Mouse (Mus musculus): ENCODE measurements around the gene Trpm8. TPM values are rescaled to one million over a fixed set of nuclear protein-coding genes. Genes with fewer than 3 reads are reported as not detected.
A peak's percentile ranks its signal among the peaks of the same experiment; 100 is the strongest.

The Trpm8 gene
- total RNA-seq, 1 experiment from 2014 or later, result not detected

- no peak for DNase-seq
These were observed 29.8 kb upstream of the Trpm8 start for GRCm38 (mm10) chr1:88247660-88248059.

DNA sequence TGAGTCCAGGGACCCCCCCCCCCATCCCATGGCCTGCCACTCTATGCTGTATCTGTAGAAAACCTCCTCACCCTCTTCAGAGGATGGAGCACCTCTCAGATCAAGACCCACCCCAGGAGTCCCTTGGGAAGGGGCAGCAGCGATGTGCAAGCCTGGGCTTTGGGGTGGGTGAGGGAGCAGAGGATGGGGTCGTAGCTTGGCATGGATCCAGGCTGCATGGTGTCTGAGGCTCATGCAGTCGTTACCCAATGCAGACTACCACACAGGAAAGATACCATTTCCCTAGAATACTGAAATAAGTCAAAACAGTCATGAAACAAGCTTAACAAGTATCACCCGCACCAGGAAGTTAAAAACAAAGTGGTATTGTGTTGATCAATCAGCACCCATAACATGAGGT lies 28.8 kb upstream of the Trpm8 start:
- DNase-seq, result no peak

- no peak for DNase-seq
These were observed 27.9 kb upstream of the Trpm8 start for GRCm38 (mm10) chr1:88249596-88249995.

DNA sequence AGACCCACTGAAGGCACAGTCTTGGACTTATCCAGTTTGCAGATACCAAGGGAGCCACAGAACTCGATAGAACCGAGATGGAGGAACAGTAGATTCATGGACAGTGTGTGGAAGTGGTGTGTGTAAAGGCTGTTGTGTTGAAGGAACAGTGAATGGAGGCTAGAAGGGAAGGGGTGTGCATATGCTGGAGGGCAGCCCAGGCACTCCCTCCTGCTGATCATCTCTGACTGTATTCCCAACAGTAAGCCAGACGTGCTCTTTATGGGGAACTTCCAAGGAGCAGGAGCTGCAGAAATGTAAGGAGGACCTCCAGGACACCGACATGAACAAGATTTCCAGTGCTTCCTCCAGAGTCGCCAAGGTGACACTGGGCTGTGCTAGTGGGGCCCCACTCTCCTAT lies 27.4 kb upstream of the Trpm8 start:
- no peak for DNase-seq

GRCm38 (mm10) chr1:88253106-88253505 lies 24.4 kb upstream of the Trpm8 start:
- DNase-seq, result no peak

DNA sequence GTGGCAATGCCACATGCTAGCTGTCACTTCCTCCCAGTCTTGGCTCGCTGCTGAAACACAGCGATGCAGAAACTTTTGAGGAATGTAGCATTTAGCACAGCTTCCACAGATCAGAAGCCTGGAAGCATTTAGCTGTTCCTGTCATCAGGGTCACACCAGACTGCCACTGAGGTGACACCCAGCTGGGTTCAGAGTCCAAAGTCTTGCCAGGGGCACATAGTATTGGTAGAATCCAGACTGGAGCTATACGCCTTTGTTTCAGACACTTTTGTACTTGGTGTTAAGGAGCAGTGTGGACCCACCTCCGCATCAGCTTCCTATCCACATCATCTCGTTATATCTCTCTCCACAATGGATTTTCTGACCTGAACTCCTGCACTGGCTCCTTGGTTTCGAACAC lies 23.9 kb upstream of the Trpm8 start:
- DNase-seq, result no peak

GRCm38 (mm10) chr1:88254793-88255465 lies 22.5 kb upstream of the Trpm8 start:
- no peak for DNase-seq

GRCm38 (mm10) chr1:88255466-88255857 lies 22.0 kb upstream of the Trpm8 start:
- no peak for DNase-seq

DNA sequence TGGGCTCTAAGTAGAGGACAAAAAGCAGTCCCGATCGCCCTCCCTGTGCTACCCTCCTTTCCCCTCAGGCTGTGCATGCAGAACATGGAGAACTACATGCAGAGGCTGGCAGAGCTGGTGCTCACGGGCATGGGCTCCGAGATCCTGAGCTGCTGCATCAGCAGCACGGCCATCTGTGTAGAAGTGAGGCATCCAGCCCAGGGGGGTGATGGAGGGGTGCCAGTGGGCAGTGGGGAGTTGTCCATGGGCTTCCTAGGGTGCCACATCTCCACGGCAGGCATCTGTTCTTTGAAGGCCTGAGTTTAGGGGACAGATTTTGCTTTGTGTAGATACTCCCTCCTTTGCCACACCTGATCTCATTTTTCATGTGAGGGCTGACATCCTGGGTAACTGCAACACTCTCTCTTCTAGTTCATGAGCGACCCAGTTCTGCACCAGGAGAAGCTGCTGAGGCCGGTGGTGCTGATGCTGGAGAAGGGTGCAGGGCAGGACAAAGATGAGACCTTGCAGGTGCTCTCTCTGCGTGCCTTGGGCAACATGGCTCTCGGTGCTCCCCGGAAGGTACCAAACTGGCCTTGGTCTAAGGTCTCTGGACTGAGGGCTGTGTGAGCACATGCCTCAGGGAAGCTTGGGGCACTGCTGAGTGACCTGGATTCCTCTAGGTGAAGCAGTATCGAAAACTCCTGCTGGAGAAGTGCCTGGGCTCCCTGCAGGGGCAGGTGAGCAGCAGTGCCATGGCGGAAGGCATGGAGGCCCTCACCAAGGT lies 21.3 kb upstream of the Trpm8 start:
- no peak for DNase-seq

- no peak for DNase-seq
These were observed 20.4 kb upstream of the Trpm8 start for GRCm38 (mm10) chr1:88256886-88257663.

- no peak for DNase-seq
These were observed 19.8 kb upstream of the Trpm8 start for GRCm38 (mm10) chr1:88257681-88258080.

DNA sequence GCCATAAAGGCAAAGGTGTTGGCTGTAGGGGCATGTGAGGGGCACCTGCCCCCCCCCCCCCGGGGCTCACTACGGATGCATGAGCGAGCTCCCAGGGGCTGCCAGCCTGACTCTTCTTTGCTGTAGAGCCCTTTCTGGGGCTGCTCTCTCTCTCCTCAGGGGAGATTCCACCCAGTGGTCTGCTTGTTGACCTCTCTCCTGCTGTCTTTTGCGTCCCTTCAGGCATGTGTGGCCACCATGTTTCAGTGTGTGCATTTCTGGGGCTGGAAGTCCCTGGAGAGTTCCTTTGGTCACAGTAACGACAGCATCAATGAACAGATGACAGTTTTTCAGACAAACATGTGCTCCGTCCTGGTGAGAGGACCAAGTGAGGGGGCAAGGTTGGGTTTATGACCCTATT lies 19.1 kb upstream of the Trpm8 start:
- DNase-seq, result no peak

- no peak for DNase-seq
These were observed 18.4 kb upstream of the Trpm8 start for GRCm38 (mm10) chr1:88258881-88259642.

GRCm38 (mm10) chr1:88259643-88260024 lies 17.8 kb upstream of the Trpm8 start:
- no peak for DNase-seq

DNA sequence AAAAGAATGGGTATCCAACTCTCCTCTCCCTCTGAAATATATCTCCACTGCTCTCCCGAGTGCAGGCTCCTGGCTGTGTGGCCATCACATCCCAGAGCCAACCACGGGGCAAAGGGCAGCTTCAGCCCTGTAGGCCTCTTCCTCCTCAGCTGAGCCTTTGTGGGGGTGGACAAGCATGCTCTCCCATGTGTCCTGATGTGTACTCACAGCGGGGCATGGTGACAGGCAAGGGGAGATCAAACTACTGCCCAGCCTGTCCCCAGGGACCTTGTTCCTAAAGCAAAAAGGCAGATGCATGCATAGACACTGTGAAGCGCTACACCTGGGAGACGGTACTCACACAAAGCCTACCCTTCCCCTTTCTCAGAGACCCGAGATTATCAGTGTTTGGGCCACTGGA lies 17.3 kb upstream of the Trpm8 start:
- DNase-seq, result no peak

DNA sequence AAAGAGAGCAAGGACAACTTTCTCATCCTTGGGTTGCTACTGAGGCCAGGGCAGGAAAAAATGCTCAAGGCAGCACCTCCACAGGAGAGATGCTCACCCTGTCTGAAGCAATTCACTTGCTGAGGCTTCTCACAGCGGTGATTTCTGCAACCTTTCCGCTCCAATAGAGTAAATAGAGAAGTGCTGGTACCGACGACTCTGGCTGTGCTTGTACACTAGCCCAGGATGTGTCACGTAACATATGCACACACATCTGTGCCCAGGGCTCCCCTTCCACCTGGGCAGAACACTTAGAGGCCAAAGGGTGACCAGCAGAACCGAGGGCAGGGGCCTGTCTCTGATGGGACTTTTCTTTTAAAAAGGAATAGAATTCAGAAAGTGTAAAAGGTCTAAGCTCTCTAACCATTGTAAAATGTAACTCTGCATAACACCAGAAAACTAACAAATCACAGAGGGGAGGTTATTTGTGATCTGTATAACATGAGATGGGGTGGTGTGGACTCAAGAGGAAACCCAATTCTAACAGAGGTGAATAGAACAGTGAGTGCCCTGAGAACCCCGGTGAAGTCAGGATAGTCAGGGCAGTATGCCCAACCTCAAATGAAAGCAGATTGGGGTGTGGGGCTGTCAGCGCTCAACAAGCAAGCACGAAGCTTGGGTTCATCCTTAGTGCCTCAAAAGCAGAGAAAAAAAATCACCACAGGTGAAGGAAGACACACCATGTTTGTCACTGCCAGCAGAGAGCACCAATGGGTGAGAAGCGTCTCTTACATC lies 16.7 kb upstream of the Trpm8 start:
- no peak for DNase-seq

DNA sequence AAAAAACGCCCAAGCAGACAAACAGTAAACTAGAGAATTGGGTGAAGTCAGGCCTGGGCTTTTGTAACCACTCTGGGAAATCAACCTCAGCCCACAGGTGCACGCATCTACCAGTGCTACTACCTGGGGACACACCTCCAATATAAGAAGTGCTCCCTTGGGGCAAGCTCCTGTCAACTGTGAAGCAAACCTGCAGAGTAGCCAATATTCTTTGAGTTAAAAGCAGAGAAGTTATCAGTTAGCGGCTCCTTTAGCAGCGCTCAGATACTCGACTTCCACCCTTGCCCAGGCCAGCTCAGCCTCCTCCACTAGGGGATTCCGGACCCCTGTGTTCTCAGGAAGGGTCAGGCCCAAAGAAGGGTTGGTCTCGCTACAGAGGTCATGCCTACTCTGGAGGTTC lies 15.8 kb upstream of the Trpm8 start:
- DNase-seq, result no peak

GRCm38 (mm10) chr1:88262255-88262654 lies 15.2 kb upstream of the Trpm8 start:
- peak; percentile 83 for DNase-seq

GRCm38 (mm10) chr1:88262961-88263360 lies 14.5 kb upstream of the Trpm8 start:
- DNase-seq, result no peak

DNA sequence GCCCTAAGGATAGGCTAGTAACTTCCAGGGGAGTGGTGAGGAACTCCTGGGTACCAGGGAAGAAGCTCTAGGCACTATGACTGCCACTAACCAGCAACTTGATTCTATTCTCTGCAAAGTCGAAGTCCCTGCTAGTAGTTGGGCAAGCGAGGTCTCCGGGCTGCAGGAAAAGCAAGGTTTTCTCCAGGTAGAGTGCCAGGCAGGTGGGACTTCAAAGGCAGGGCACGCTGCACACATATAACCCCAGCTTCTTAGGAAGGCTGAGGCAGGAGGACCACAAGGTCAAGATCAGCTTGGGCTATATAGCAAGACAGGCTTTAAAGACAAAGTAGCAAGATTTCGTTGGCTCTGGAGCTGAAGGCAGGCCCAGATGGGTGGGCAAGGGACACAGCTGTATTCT lies 13.7 kb upstream of the Trpm8 start:
- no peak for DNase-seq

DNA sequence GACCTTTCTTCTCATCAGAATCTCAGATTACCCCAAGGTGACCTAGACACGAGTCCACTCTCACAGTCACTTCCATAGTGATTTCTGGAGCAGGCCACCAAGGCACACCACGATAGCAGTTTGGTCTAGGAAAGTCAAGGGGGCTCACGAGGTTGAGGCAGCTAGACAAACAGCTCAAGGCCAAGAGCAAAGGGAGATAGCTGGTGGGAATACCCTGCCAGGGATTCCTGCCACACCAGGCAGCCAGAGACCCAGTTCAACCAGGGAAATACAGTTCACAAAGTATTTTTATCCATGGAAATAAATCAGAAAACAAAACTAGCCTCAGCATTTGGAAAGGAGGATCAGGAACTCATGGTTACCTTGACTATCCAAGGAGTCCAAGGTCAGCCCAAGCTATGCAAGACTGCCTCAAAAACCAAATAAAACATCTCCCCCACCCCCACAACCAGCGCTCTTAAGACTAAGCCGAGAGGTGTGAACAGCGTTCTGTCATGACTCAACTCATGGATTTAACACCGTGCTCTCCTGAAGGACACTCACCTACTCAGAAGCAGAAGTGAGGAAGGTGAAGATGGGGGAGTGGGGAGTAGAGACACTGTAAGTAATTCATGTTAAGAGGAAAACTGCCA lies 13.1 kb upstream of the Trpm8 start:
- no peak for DNase-seq

All from adrenal gland, postnatal 25 days (tissue).